In genomic region chr9:101590310-101590709, GRCm38 (mm10) we compare ENCODE assay signal across 16 mouse cellular contexts.
DNase-seq lines count a peak whose midpoint lies in the region; ATAC-seq lines count a peak whose summit lies in the region.
"Had no signal": no experiment of that assay in that cellular context is flagged by ENCODE, and none has a peak within 500 bp of the region (broad histone marks: within the 10 kb centered on the region; RNA-seq: fewer than 3 reads in every experiment).

No protein-coding gene starts in this region.

- H3K4me3 ChIP-seq in limb, embryonic 13.5 days: no peak overlapping the region
- H3K4me3 ChIP-seq in limb, embryonic 10.5 days: no peak overlapping the region
- no peak overlapping the region for H3K4me3 ChIP-seq in forebrain, embryonic 13.5 days
- H3K4me3 ChIP-seq: embryonic facial prominence, embryonic 15.5 days; hindbrain, embryonic 13.5 days; neural tube, embryonic 12.5 days had no signal

- DNase-seq in limb, embryonic 10.5 days (ENCODE audit: low spot score): no peak
- peak; percentile 77 to 85 for DNase-seq in heart, adult 9 months (ENCODE audit: low spot score in 2 of 2)
- peak; percentile 52 to 54 for DNase-seq in kidney, postnatal 36 days
- DNase-seq in lung, postnatal 36 days: peak; percentile 80
- no peak for DNase-seq in right cerebral cortex, postnatal 4 days
- DNase-seq: cerebellum, postnatal 10 days; midbrain, embryonic 14.5 days; right cerebral cortex, adult 18-20 months had no signal

- H3K4me2 ChIP-seq in limb, embryonic 13.5 days (replicated peaks): no peak overlapping the region
- no peak overlapping the region for H3K4me2 ChIP-seq in forebrain, embryonic 13.5 days
- H3K4me2 ChIP-seq: embryonic facial prominence, embryonic 15.5 days; hindbrain, embryonic 13.5 days; liver, embryonic 11.5 days; neural tube, embryonic 12.5 days had no signal

- H3K4me1 ChIP-seq in limb, embryonic 13.5 days: peaks cover 7% of the 10 kb centered on the region; the same call in 1 of the 2 replicates
- H3K4me1 ChIP-seq in limb, embryonic 10.5 days: peaks cover 6% of the 10 kb centered on the region; the same call in 1 of the 2 replicates
- H3K4me1 ChIP-seq in forebrain, embryonic 13.5 days: no peaks in the 10 kb centered on the region
- H3K4me1 ChIP-seq: embryonic facial prominence, embryonic 15.5 days; hindbrain, embryonic 13.5 days; neural tube, embryonic 12.5 days had no signal

- ATAC-seq in limb, embryonic 13.5 days (ENCODE audit: low FRiP score, low read depth): peak; percentile 61; the same call in 1 of the 2 replicates
- ATAC-seq in megakaryocyte progenitor cell, adult 5-6 weeks (replicated peaks; ENCODE audit: poor library complexity): no peak
- no peak for ATAC-seq in forebrain, embryonic 13.5 days

- no peaks in the 10 kb centered on the region for H3K9me3 ChIP-seq in limb, embryonic 13.5 days
- no peaks in the 10 kb centered on the region for H3K9me3 ChIP-seq in limb, embryonic 10.5 days (replicated peaks)
- H3K9me3 ChIP-seq in forebrain, embryonic 13.5 days (replicated peaks): no peaks in the 10 kb centered on the region; the same call in 1 of the 2 replicates
- H3K9me3 ChIP-seq: embryonic facial prominence, embryonic 15.5 days; neural tube, embryonic 12.5 days had no signal

- 53% methylated on average over 3 of the region's 3 CpGs for WGBS in limb, embryonic 13.5 days
- 93% methylated on average over 3 of the region's 3 CpGs for WGBS in limb, embryonic 10.5 days
- 92% methylated on average over 3 of the region's 3 CpGs for WGBS in forebrain, embryonic 13.5 days

- no peaks in the 10 kb centered on the region for H3K36me3 ChIP-seq in limb, embryonic 13.5 days
- no peaks in the 10 kb centered on the region for H3K36me3 ChIP-seq in limb, embryonic 10.5 days
- H3K36me3 ChIP-seq in forebrain, embryonic 13.5 days (ENCODE audit: poor library complexity, severe bottlenecking): no peaks in the 10 kb centered on the region
- H3K36me3 ChIP-seq: embryonic facial prominence, embryonic 15.5 days; hindbrain, embryonic 13.5 days; neural tube, embryonic 12.5 days had no signal

- no peak overlapping the region for H3K27ac ChIP-seq in limb, embryonic 13.5 days
- H3K27ac ChIP-seq in limb, embryonic 10.5 days: no peak overlapping the region
- no peak overlapping the region for H3K27ac ChIP-seq in forebrain, embryonic 13.5 days
- H3K27ac ChIP-seq: embryonic facial prominence, embryonic 15.5 days; hindbrain, embryonic 13.5 days; neural tube, embryonic 12.5 days had no signal

- H3K9ac ChIP-seq in limb, embryonic 13.5 days: no peak overlapping the region
- no peak overlapping the region for H3K9ac ChIP-seq in forebrain, embryonic 13.5 days
- H3K9ac ChIP-seq: embryonic facial prominence, embryonic 15.5 days; hindbrain, embryonic 13.5 days; neural tube, embryonic 12.5 days had no signal

- H3K27me3 ChIP-seq in limb, embryonic 13.5 days: no peaks in the 10 kb centered on the region
- H3K27me3 ChIP-seq in limb, embryonic 10.5 days (ENCODE audit: low read depth, poor library complexity, severe bottlenecking): no peaks in the 10 kb centered on the region
- H3K27me3 ChIP-seq in forebrain, embryonic 13.5 days: no peaks in the 10 kb centered on the region
- H3K27me3 ChIP-seq: CH12.LX; embryonic facial prominence, embryonic 15.5 days; hindbrain, embryonic 13.5 days; neural tube, embryonic 12.5 days had no signal

Comparison
In these comparisons a context has a peak if more than half of its experiments do, and no peak if none do; other contexts are left out.
1. DNase-seq: peak in heart, adult 9 months (2 of 2), kidney, postnatal 36 days (2 of 2) and lung, postnatal 36 days (single experiment); none in limb, embryonic 10.5 days (single experiment) and right cerebral cortex, postnatal 4 days (single experiment).